Mouse (Mus musculus) right cerebral cortex, postnatal 14 days (tissue): ENCODE measurements around the gene Neurod2.

Experiments used
- DNase-seq: peaks from one replicate; pipeline ENCODE4 v3.0.0; 2022

Neurod2 gene

DNA sequence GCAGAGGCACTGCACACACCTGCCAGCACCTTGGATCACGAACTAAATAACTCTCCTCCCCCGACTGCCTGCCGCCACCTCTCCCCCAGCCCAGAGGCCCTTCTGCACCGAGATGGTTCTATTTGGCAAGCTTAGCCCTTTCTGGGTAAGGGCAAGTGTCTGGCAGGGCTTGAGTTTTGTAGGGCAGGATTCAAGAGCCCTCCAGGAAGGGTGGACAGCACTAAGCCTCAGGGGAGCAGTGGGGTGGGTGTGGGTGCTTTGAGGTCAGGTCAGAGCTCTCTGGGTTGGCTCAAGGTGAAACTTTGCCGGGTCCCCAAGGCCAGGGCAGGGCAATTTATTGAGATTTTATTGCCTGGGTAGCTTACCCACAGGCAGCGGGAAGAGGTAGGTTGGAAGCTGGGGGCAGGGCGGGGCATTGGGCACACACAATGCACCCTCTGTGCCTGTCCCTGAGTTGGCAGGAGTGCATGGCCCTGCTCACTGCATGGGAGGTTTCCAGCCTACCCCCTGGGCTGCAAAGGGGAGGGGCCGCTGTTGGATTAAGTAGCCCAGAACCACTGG, 24.3 kb upstream of the Neurod2 start:
- DNase-seq = no peak

DNA sequence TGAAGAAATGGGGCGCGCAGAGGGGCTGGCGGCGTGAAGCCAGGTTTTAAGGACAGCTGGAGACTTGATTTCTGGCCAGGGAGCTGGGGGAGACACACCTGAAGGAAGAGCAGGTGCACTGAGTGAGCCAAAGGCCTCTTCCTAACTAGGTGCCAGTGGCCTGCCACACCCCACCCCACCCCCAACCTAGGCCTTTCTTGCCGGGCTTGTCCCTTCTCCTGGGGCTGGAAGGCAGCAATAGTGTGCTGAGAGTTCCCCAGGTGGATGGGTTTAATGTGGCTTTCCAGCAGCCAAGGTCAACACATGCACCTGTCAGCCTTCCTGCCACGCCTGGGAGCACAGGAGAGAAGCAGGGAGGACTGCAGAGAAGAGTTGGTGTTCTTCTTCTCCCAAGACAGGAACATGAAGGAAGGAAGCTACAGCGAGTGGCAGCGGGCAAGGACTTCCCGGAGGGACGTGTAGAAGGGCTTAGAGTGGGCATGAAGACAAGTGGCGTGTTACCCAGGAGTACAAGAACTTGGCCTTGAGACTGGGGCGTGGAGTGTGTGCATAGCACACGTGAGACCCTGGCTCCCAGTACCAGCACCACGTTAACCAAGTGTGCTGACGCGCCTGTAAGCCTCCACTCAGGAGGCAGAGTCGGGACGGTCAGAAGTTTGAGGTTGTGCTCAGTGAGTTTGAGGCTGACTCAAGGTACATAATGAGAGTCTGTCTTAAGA, 23.0 kb upstream of the Neurod2 start:
- no peak for DNase-seq

- DNase-seq = no peak
Measured at GRCm38 (mm10) chr11:98349308-98349707, 19.9 kb upstream of the Neurod2 start.

- DNase-seq = peak; percentile 71
Measured at GRCm38 (mm10) chr11:98348083-98348961, 18.9 kb upstream of the Neurod2 start, which contains the start of gene Ppp1r1b. TSS of gene Ppp1r1b (plus strand) at chr11:98348404.

DNA sequence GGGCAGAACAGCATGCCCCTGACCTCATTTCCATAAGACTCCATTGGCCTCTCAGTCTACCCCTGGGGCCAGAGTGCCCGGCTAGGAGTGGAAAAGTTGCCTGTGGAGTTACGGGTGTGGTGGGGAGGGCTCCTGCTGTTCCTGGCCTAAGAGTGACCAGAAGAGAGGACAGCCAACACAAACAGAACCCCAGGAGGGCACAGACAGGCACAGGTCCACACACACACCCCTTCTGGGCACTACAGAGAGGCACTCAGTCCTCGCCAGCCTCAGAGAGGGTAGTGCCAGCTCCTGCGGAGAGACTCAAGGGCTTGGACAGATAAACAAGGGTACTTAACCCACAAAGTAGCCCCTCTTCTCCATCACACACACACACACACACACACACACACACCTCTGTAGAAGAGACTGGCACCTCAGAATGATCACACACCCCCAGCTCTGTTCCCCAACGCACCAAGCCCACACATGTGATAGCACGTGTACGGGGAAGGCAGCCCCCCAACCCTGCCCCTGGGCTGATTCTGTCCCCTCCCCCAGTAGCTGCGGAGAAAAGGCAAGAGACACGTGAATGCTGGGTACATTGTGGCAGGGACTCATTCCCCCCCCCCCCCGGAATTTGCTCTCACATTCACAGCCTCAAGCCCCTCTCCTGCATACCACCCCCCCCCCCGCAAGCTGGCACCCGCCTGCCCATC, 18.1 kb upstream of the Neurod2 start:
- DNase-seq = no peak

- DNase-seq = no peak
Measured at GRCm38 (mm10) chr11:98346168-98346567, 16.7 kb upstream of the Neurod2 start.

- DNase-seq = peak; percentile 83
Measured at GRCm38 (mm10) chr11:98345253-98345652, 15.8 kb upstream of the Neurod2 start.

GRCm38 (mm10) chr11:98342000-98342945, 12.8 kb upstream of the Neurod2 start:
- peak; percentile 96 for DNase-seq

DNA sequence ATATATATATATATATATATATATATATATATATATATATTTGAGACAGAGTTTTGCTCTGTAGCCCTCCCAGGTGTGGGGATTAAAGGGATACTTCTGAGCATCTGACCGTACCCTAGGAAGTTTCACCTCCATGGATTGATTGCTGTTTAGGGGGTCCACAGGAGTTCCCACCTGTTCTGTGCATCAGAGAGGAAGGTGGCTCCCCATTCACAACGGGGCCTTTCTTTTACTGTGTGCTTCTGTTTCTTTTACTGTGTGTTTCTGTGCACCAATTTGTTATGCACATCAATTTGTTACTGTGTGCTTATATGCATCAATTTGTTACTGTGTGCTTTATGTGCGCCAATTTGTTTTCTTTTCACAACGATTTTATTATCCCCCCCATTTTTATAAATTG, 11.7 kb upstream of the Neurod2 start:
- DNase-seq = no peak

DNA sequence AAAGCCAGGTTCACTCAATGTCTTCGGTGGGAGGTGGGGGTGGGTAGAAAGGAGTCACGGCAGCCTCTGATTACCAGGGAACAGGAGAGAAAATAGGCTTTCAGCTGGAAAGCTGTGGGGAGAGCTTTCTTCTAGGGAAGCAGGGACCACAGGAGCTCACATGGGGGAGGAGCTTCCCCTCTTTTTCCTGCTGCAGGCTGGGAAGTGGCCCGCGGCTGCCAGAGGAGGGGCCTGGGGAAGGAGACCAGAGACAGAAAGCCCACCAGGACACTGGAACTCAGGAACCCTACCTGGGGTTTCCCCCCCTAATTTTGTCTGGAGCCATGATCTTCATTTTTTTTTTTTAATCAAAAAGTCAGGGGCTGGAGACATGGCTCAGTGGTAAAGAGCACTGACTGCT, 11.1 kb upstream of the Neurod2 start:
- DNase-seq = no peak

DNA sequence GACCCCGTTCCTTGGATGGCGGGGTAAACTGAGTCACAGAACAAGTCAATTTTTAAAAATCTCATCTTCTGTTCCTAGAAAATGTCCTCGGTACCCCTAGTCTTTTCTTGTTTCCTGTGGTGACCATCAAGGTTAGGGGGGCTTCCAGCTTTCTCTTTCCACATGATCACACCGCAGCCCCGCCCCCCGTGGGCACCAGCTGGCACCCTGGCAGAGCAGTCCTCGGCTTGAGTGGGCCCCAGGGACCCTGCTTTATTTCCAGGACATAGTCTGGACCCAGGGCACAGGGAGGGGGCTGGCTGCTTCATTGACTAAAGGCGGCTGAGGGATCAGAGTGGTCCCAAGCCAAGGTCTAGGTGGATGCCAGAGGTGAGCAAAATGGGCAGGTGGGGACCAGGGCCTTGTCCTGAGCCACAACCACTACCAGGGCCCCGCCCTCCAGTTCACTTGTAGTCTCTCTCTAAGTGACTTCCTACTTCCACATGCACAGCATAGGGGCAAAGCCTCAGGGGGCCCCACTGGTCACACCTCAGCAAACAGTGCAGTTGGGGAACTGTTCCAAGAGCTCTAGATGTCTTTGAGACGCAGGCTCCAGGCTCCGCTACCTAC, 10.3 kb upstream of the Neurod2 start:
- DNase-seq = no peak

GRCm38 (mm10) chr11:98339071-98339501, 9.6 kb upstream of the Neurod2 start:
- DNase-seq = no peak

GRCm38 (mm10) chr11:98338507-98338961, 9.1 kb upstream of the Neurod2 start:
- DNase-seq = peak; percentile 82

DNA sequence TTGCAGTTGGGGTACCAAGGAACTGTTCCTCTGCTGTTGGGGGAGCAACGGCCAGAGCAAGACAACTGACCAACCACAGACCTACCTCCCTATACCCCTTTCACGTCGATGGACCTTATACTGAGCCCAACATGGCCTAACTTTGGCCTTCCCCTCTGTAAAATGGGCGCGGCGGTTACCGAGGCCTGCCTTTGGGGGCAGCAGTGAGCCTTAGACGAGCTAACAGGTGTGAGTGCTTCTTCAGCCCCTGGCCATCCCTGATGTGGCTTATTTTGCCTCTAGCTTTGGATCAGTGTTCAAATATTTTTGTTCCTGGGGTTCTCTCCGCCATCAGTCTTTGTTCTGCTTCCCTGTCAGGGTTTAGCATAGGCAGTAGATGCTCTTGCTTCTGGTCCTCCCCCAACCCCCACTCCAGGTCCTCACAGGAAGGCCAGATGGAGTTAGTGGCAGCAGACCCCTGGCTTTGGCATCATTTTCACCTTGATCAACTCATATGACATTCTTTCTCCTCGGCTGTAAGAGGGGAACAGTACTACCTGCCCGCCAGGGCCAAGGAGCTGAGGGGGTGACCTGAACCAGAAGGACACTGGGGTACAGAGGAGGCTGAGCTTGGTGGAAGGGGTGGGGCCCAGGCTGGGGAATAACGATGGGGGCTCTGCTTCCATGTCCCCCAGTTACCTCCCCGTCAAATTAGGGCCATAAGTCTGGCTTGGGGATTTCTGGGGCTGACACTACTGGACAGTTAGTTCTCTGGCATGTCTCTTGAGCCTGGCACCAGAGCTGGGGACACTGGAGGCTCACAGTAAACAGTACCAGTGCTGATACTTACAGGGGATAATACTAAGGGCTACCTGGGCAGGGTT, 7.0 kb upstream of the Neurod2 start:
- DNase-seq = no peak

- DNase-seq = no peak
Measured at GRCm38 (mm10) chr11:98335250-98335649, 5.8 kb upstream of the Neurod2 start.

GRCm38 (mm10) chr11:98333981-98334741, 4.7 kb upstream of the Neurod2 start:
- DNase-seq = peak; percentile 52

DNA sequence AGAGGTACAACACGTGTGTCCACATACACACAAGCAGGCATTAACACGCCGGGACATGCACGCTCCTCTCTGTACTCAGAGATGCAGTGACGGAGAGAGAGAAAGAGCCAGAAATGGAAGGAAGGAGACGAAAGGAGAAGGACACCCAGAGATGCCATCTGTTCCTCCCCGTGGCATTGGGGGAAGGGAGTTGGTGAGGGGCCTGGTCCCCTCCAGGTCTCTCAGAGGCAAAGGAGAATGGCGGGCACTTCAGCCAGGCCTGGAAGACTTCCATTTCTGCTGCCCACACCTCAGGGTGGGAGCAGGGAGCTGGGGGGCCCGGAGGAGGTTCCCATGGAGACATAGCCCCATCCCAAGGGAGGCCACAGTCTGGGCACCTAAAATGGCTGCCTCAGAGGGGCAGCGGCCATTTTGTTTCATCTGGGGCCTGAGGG, 3.8 kb upstream of the Neurod2 start:
- DNase-seq = peak; percentile 19

DNA sequence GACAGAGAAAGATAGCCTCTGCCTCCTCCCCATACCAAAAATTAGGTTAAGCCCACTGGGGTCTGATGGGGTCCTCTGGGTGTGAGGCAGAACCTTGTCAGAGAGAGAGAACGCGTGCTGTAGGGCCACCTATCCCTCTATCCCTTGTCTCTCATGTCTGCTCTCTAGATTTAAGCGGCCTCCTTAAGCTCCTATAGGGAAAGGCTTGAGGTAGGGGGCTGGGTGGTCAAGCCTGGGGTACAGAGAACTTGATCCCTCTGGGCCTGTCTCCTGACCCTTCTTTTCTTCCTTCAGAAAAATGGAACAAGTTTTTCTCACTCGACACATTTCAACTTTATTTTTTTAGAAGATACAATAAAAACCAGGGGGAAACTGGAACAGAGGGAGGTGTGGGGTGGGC, 3.4 kb upstream of the Neurod2 start:
- peak; percentile 4 for DNase-seq

DNA sequence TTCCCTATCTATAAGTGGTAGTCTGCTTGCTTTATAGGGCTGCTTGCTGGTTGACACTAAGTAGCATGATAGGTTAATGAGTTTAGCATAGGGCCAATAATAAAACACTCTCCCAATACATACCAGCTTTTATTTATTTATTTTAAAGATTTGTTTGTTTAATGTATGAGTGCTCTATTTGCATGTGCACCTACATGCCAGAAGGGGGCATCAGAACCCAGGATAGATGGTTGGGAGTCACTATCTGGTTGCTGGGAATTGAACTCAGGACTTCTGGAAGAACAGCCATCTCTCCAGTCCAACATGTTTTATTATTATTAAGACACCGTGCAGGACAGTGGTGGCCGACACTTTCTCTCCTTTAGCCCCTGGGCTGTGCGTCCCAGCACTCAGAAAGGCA, 2.7 kb upstream of the Neurod2 start:
- no peak for DNase-seq
